ENCODE assay signal across 23 mouse cellular contexts in genomic region chr6:115977810-115978209, GRCm38 (mm10). TPM values are rescaled to one million over a fixed set of nuclear protein-coding genes. Genes with fewer than 3 reads are reported as not detected.
DNase-seq lines count a peak whose midpoint lies in the region; ATAC-seq and TF ChIP-seq lines count a peak whose summit lies in the region.
"Had no signal": no experiment of that assay in that cellular context is flagged by ENCODE, and none has a peak within 500 bp of the region (broad histone marks: within the 10 kb centered on the region; RNA-seq: fewer than 3 reads in every experiment).

No protein-coding gene starts in this region.

- no peaks in the 10 kb centered on the region for H3K36me3 ChIP-seq in hindbrain, embryonic 10.5 days
- H3K36me3 ChIP-seq in hindbrain, embryonic 12.5 days: no peaks in the 10 kb centered on the region
- H3K36me3 ChIP-seq: embryonic facial prominence, embryonic 10.5 days; forebrain, embryonic 15.5 days; G1E; hindbrain, embryonic 13.5 days had no signal

- DNase-seq in adrenal gland, adult (ENCODE audit: inconsistent age in 2 of 2, low spot score in 1 of 2): peak; percentile 68 to 82
- DNase-seq in adrenal gland, adult 8-10 months: no peak
- peak; percentile 39 for DNase-seq in cerebellum, adult 9-11 months
- DNase-seq in cerebellum, adult 2 months: no peak
- DNase-seq in hindbrain, embryonic 10.5 days (ENCODE audit: low spot score): no peak
- DNase-seq in MN1 (ENCODE audit: low spot score): peak; percentile 52
- DNase-seq: B cell, adult 2 months; cerebellum, adult 11-12 months; gastrocnemius, postnatal 10 days; heart, postnatal 36 days; kidney, adult 2 months had no signal

- H3K9me3 ChIP-seq in hindbrain, embryonic 10.5 days: no peaks in the 10 kb centered on the region
- no peaks in the 10 kb centered on the region for H3K9me3 ChIP-seq in hindbrain, embryonic 12.5 days (replicated peaks)
- H3K9me3 ChIP-seq: embryonic facial prominence, embryonic 10.5 days; forebrain, embryonic 15.5 days; G1E; heart, embryonic 13.5 days; hindbrain, embryonic 13.5 days had no signal

- peaks cover 18% of the 10 kb centered on the region for H3K4me1 ChIP-seq in cerebellum, adult 2 months (ENCODE audit: control insufficient read depth, insufficient read depth, low read length)
- H3K4me1 ChIP-seq in hindbrain, embryonic 10.5 days (replicated peaks): peaks cover 36% of the 10 kb centered on the region
- peaks cover 16% of the 10 kb centered on the region for H3K4me1 ChIP-seq in hindbrain, embryonic 12.5 days

- no peak overlapping the region for H3K4me2 ChIP-seq in hindbrain, embryonic 12.5 days (replicated peaks)
- H3K4me2 ChIP-seq: forebrain, embryonic 15.5 days; heart, embryonic 13.5 days; hindbrain, embryonic 13.5 days had no signal

- H3K27ac ChIP-seq in cerebellum, adult 2 months (ENCODE audit: insufficient read depth, low read length): no peak overlapping the region
- peak overlapping the region; percentile 35; the same call in 1 of the 2 replicates for H3K27ac ChIP-seq in hindbrain, embryonic 10.5 days
- H3K27ac ChIP-seq in hindbrain, embryonic 12.5 days: no peak overlapping the region
- H3K27ac ChIP-seq: embryonic facial prominence, embryonic 10.5 days; forebrain, embryonic 15.5 days; heart, embryonic 13.5 days; hindbrain, embryonic 13.5 days; hindbrain, postnatal 0 days had no signal

- no peak for TF ChIP-seq CTCF in cerebellum, adult 2 months (IDR thresholded peaks at IDR 0.05; ENCODE audit: borderline replicate concordance, insufficient read depth, low read depth, low read length)

- no peak overlapping the region for H3K9ac ChIP-seq in hindbrain, embryonic 12.5 days
- H3K9ac ChIP-seq: forebrain, embryonic 15.5 days; heart, embryonic 13.5 days; hindbrain, embryonic 13.5 days had no signal

- WGBS in cerebellum, adult 2 months: 81% methylated on average over 15 of the region's 15 CpGs
- 93% methylated on average over 15 of the region's 15 CpGs for WGBS in hindbrain, embryonic 10.5 days
- WGBS in hindbrain, embryonic 12.5 days: 85% methylated on average over 15 of the region's 15 CpGs

- no peak for ATAC-seq in hindbrain, embryonic 12.5 days (ENCODE audit: low FRiP score)
- ATAC-seq: CD4-positive, CD25-positive, alpha-beta regulatory T cell, adult 4 months; forebrain, embryonic 15.5 days; hindbrain, postnatal 0 days had no signal

- no peaks in the 10 kb centered on the region for H3K27me3 ChIP-seq in cerebellum, adult 2 months (ENCODE audit: control insufficient read depth, insufficient read depth, low read length)
- no peaks in the 10 kb centered on the region for H3K27me3 ChIP-seq in hindbrain, embryonic 10.5 days (ENCODE audit: insufficient read depth, poor library complexity, severe bottlenecking)
- H3K27me3 ChIP-seq in hindbrain, embryonic 12.5 days: no peaks in the 10 kb centered on the region
- H3K27me3 ChIP-seq: forebrain, embryonic 15.5 days; heart, embryonic 13.5 days had no signal

- H3K4me3 ChIP-seq in cerebellum, adult 2 months (replicated peaks; ENCODE audit: insufficient read depth, low read depth, low read length): no peak overlapping the region
- no peak overlapping the region for H3K4me3 ChIP-seq in hindbrain, embryonic 10.5 days
- H3K4me3 ChIP-seq in hindbrain, embryonic 12.5 days: no peak overlapping the region
- H3K4me3 ChIP-seq: embryonic facial prominence, embryonic 10.5 days; forebrain, embryonic 15.5 days; heart, embryonic 13.5 days; hindbrain, embryonic 13.5 days had no signal

- no peak for TF ChIP-seq POLR2A in cerebellum, adult 2 months (IDR thresholded peaks at IDR 0.05; ENCODE audit: borderline replicate concordance, insufficient read depth, low read length)

RNA-seq across cellular contexts. Expression of gene Plxnd1, which starts 17.0 kb away (rescaled TPM):
- total RNA-seq in adrenal gland, adult 8-10 months (2022): 100 to 1,000 TPM; 176 to 243 (median 208) TPM
- 24.2 and 29.4 TPM in 2 replicates for polyA plus RNA-seq in cerebellum, adult 2 months (2012; rRNA removed)
- 24.6 and 28.5 TPM in 2 replicates for polyA plus RNA-seq in hindbrain, embryonic 10.5 days (2016; fragmentation: Nextera tagmentation; extraction: Ambion mirVana)
- polyA plus RNA-seq in hindbrain, embryonic 12.5 days (2016; fragmentation: Nextera tagmentation; extraction: Ambion mirVana): 21.9 and 24.5 TPM in 2 replicates

RNA-seq across cellular contexts. Expression of gene H1foo, which starts 33.1 kb away (rescaled TPM):
- total RNA-seq in adrenal gland, adult 8-10 months (2022): under 1 TPM in 1 of 4 experiments, not detected in 3; 0.40 TPM
- polyA plus RNA-seq in cerebellum, adult 2 months (2012; rRNA removed): not detected in 2 replicates
- not detected in 2 replicates for polyA plus RNA-seq in hindbrain, embryonic 10.5 days (2016; fragmentation: Nextera tagmentation; extraction: Ambion mirVana)
- polyA plus RNA-seq in hindbrain, embryonic 12.5 days (2016; fragmentation: Nextera tagmentation; extraction: Ambion mirVana): not detected in 2 replicates
- total RNA-seq: G1E; gastrocnemius, postnatal 10 days; heart, adult 8-10 months; heart, postnatal 36 days had no signal
- polyA plus RNA-seq: CD4-positive, CD25-positive, alpha-beta regulatory T cell, adult 4 months; embryonic facial prominence, embryonic 10.5 days; embryonic facial prominence, embryonic 14.5 days; forebrain, embryonic 15.5 days; G1E; heart, embryonic 13.5 days; heart, postnatal 0 days; hindbrain, embryonic 13.5 days; hindbrain, postnatal 0 days; intestine, embryonic 14.5 days; kidney, adult 2 months had no signal

RNA-seq across cellular contexts. Expression of gene Rho, which starts 46.3 kb away (rescaled TPM):
- 1 to 10 TPM in 3 of 4 experiments, under 1 TPM in 1; 0.52 to 1.9 (median 1.2) TPM for total RNA-seq in adrenal gland, adult 8-10 months (2022)
- 0.79 and 0.89 TPM in 2 replicates for polyA plus RNA-seq in cerebellum, adult 2 months (2012; rRNA removed)
- 0.20 and 0.37 TPM in 2 replicates for polyA plus RNA-seq in hindbrain, embryonic 10.5 days (2016; fragmentation: Nextera tagmentation; extraction: Ambion mirVana)
- 0.16 and 0.19 TPM in 2 replicates for polyA plus RNA-seq in hindbrain, embryonic 12.5 days (2016; fragmentation: Nextera tagmentation; extraction: Ambion mirVana)
- total RNA-seq: heart, adult 8-10 months; heart, postnatal 36 days had no signal
- polyA plus RNA-seq: CD4-positive, CD25-positive, alpha-beta regulatory T cell, adult 4 months; G1E; heart, embryonic 13.5 days; heart, postnatal 0 days; intestine, embryonic 14.5 days had no signal

Comparison
In these comparisons a context has a peak if more than half of its experiments do, and no peak if none do; other contexts are left out.
1. DNase-seq: peak in adrenal gland, adult (2 of 2), cerebellum, adult 9-11 months (single experiment) and MN1 (single experiment); none in adrenal gland, adult 8-10 months (single experiment), cerebellum, adult 2 months (0 of 2) and hindbrain, embryonic 10.5 days (single experiment).